Mouse (Mus musculus) megakaryocyte, embryonic 14.5 days (primary cell): Measurements from ENCODE around the gene Srrm3.

Experiments used
- FLI1 ChIP-seq: IDR thresholded peaks from 2 replicates; pipeline ENCODE4 v1.6.1; 2012; ENCODE audit warnings: low read length, inconsistent platforms, mixed read lengths
- GATA1 ChIP-seq: IDR thresholded peaks from 3 replicates; pipeline ENCODE4 v1.6.1; 2012; ENCODE audit warnings: mixed read lengths, low read length, inconsistent platforms, borderline replicate concordance

- no peak for TF ChIP-seq GATA1
- TF ChIP-seq FLI1: no peak
Observed at GRCm38 (mm10) chr5:135807263-135807637, 560 bp downstream of the Srrm3 start.
